Mouse (Mus musculus) bone marrow, adult 2 months (tissue): ENCODE results near the gene Enpp6. TPM values are rescaled to one million over a fixed set of nuclear protein-coding genes. Genes with fewer than 3 reads are reported as not detected.

Experiments
- H3K27ac ChIP-seq: fragments of 200-500 bp; 2 replicates; pipeline ENCODE4 v1.5.1; 2012; ENCODE audit warnings: low read depth, mild to moderate bottlenecking, control low read depth, inconsistent platforms, low read length; ENCODE audit not compliant: control insufficient read depth, poor library complexity, insufficient read depth
- H3K4me1 ChIP-seq: fragments of 200-500 bp; 2 replicates; pipeline ENCODE4 v1.6.1; 2011; ENCODE audit warnings: low read length; ENCODE audit not compliant: control insufficient read depth, insufficient read depth
- H3K4me3 ChIP-seq: fragments of 200-500 bp; replicated peaks from 2 replicates; pipeline ENCODE3; 2011; ENCODE audit warnings: mild to moderate bottlenecking, low read depth, low read length, control low read depth; ENCODE audit not compliant: control insufficient read depth
- CTCF ChIP-seq: fragments of 200-500 bp; IDR thresholded peaks from 2 replicates; pipeline ENCODE4 v1.5.1; 2011; ENCODE audit warnings: low read length, control low read depth; ENCODE audit not compliant: control insufficient read depth, insufficient read depth
- POLR2A ChIP-seq: fragments of 200-500 bp; IDR thresholded peaks from 2 replicates; pipeline ENCODE4 v1.6.1; 2011; ENCODE audit warnings: low read depth, mild to moderate bottlenecking, control low read depth, low read length, borderline replicate concordance; ENCODE audit not compliant: control insufficient read depth
- WGBS: fragments of 180-500 bp; shearing (Covaris S2); methylation state at CpG from one replicate; pipeline ENCODE4 v1.1.7; 2018; 5-methylcytosine and 5-hydroxymethylcytosine counted together
- polyA plus RNA-seq: library from polyadenylated mRNA; stranded (reverse); fragments of >200 nt; gene quantifications from 2 replicates; pipeline ENCODE4 v1.2.4, GENCODE M21; 2011; ENCODE audit warnings: low replicate concordance; ENCODE audit not compliant: missing spikeins, insufficient read depth, insufficient read length

Enpp6 gene
- 0.52 TPM in 1 of 2 replicates, not detected in the other for polyA plus RNA-seq

DNA sequence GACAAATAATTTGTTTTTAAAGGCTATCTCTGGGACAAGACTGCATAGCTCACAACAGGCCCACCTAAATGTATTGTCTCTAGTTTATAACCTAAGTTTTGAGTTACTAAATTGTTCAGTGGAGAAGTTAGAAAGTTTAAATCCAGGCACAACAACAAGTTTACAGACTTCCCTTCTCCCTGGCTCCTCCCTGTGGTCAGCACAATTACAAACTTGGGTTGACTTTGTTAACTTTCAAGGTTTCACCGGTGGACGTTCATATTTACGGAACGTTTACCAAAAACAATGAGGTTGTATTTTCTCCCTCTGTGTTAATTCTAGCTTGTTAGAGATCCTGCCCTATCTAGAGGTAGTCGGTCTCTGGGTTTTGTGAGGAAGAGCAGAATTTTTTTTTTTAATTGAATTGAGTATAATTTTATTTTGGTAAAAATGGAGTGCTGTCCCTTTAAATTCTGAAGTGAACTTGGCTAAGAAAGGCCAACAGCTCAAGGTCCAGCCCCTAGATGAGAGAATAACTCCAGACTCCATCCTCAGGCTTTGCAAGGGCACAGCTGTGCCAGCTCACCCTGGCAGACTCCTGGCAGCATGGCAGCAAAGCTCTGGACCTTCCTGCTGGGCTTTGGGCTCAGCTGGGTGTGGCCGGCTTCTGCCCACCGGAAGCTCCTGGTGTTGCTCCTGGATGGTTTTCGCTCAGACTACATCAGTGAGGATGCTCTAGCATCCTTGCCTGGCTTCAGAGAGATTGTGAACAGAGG lies at the start of gene Enpp6:
Enpp6 (plus strand) TSS at position 502 of the 755 bp plus-strand sequence.
- H3K4me3 ChIP-seq: no peak within 1 kb of the TSS
- no peak within 1 kb of the TSS for H3K27ac ChIP-seq
- whole genome bisulfite sequencing: 70% methylated on average over 8 of the region's 8 CpGs
- H3K4me1 ChIP-seq: no peaks in the 10 kb centered on the region
- no peak for TF ChIP-seq CTCF
- no peak for TF ChIP-seq POLR2A

DNA sequence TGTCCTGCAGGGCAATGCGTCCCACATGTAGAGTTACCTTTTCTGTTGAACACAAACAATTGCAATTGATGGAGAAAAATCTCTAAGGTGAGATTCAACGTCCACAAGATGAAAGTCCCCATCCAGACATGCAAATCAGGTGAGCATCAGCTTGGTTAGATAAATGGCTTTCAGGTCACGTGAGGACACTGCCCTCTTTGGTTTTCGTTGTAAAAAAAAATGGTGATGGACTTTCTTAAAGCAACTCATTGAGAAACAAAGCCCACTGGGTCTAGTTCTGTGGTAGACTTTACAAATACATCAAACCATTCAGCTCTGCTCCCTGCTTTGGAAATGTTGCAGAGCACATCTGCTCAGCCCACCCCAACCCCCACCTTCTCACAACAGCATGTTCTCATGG lies 48.5 kb upstream of the Enpp6 start:
- no peak overlapping the region for H3K27ac ChIP-seq
- peaks cover 2% of the 10 kb centered on the region for H3K4me1 ChIP-seq
- WGBS: 77% methylated on average over 4 of the region's 4 CpGs
- TF ChIP-seq POLR2A (no peak), CTCF (no peak)
- no peak overlapping the region for H3K4me3 ChIP-seq

GRCm38 (mm10) chr8:46941295-46941694 lies 45.4 kb upstream of the Enpp6 start:
- H3K4me3 ChIP-seq: no peak overlapping the region
- H3K4me1 ChIP-seq: peaks cover 2% of the 10 kb centered on the region
- 9% methylated on average over 11 of the region's 11 CpGs for WGBS
- H3K27ac ChIP-seq: peak overlapping the region; percentile 92
- TF ChIP-seq POLR2A (no peak), CTCF (no peak)

GRCm38 (mm10) chr8:46941731-46942650 lies 44.7 kb upstream of the Enpp6 start:
- peak overlapping the region; percentile 92 for H3K27ac ChIP-seq
- no peak overlapping the region for H3K4me3 ChIP-seq
- no peak for TF ChIP-seq POLR2A
- no peak for TF ChIP-seq CTCF
- 57% methylated on average over 15 of the region's 15 CpGs for WGBS
- H3K4me1 ChIP-seq: peaks cover 2% of the 10 kb centered on the region

- Histone ChIP-seq H3K27ac (peak overlapping the region; percentile 50), H3K4me1 (peaks cover 2% of the 10 kb centered on the region)
- TF ChIP-seq CTCF: no peak
- no peak for TF ChIP-seq POLR2A
These were observed 44.0 kb upstream of the Enpp6 start for GRCm38 (mm10) chr8:46942651-46943024.

GRCm38 (mm10) chr8:46943337-46943736 lies 43.4 kb upstream of the Enpp6 start:
- WGBS: 72% methylated on average over 4 of the region's 4 CpGs
- H3K27ac ChIP-seq: no peak overlapping the region
- TF ChIP-seq CTCF (no peak), POLR2A (no peak)

More at GRCm38 (mm10) chr8:46942651-46943024, 44.0 kb upstream of the Enpp6 start:
- WGBS: 76% methylated on average over 11 of the region's 11 CpGs
- H3K4me3 ChIP-seq: no peak overlapping the region

DNA sequence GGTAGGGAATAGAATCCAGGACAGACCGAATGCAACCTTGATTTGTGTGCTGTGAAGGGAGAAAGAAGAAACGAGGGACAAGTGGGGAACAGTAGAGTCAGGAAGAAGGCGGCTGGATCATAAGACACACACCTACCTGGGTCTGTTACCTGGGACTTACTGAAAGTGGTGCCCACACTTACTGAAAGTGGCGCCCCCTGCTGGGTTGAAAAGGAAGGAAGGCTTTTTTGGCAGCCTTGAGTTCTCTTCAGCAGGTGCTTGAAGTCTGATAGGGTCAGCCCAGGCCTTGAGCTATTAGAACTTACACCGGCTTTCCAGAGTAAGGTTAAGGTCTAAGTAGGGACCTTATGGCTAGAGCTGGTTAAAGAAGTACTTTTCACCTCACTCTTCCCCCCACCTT lies 40.5 kb upstream of the Enpp6 start:
- Histone ChIP-seq H3K4me3 (no peak overlapping the region), H3K27ac (no peak overlapping the region), H3K4me1 (peaks cover 2% of the 10 kb centered on the region)
- 67% methylated on average over 5 of the region's 5 CpGs for WGBS
- no peak for TF ChIP-seq POLR2A
- TF ChIP-seq CTCF: peak; percentile 51; the same call in 1 of the 2 replicates

More at GRCm38 (mm10) chr8:46943337-46943736, 43.4 kb upstream of the Enpp6 start:
- no peak overlapping the region for H3K4me3 ChIP-seq
- H3K4me1 ChIP-seq: peaks cover 2% of the 10 kb centered on the region

- Histone ChIP-seq H3K4me1 (no peaks in the 10 kb centered on the region), H3K4me3 (no peak overlapping the region), H3K27ac (no peak overlapping the region)
- TF ChIP-seq CTCF (no peak), POLR2A (no peak)
- WGBS: 88% methylated on average over 14 of the region's 14 CpGs
These were observed 38.5 kb upstream of the Enpp6 start for GRCm38 (mm10) chr8:46948091-46948757.

- Histone ChIP-seq H3K27ac (no peak overlapping the region), H3K4me1 (no peaks in the 10 kb centered on the region), H3K4me3 (no peak overlapping the region)
- 21% methylated on average over 7 of the region's 7 CpGs for WGBS
- TF ChIP-seq POLR2A (no peak), CTCF (no peak)
These were observed 33.2 kb upstream of the Enpp6 start for GRCm38 (mm10) chr8:46953472-46953871.
